Mouse (Mus musculus) thymus, adult 2 months (tissue): ENCODE data around the gene Plcxd3.

ENCODE experiments used
- CTCF ChIP-seq: fragments of 200-500 bp; IDR thresholded peaks from 2 replicates; pipeline ENCODE4 v1.5.1; 2012; ENCODE audit warnings: mild to moderate bottlenecking, control low read depth, low read length, moderate library complexity, borderline replicate concordance; ENCODE audit not compliant: control insufficient read depth, poor library complexity, insufficient read depth; ENCODE audit errors: extremely low read depth
- POLR2A ChIP-seq: fragments of 200-500 bp; IDR thresholded peaks from 2 replicates; pipeline ENCODE4 v1.6.1; 2012; ENCODE audit warnings: mild to moderate bottlenecking, low read length, control low read depth, moderate library complexity; ENCODE audit not compliant: control insufficient read depth, poor library complexity, insufficient read depth; ENCODE audit errors: extremely low read depth

GRCm38 (mm10) chr15:4387774-4388173, 12.5 kb downstream of the Plcxd3 start:
- TF ChIP-seq CTCF (no peak), POLR2A (no peak)
